Mouse (Mus musculus): ENCODE data around the gene Aldh1l1. TPM values are rescaled to one million over a fixed set of nuclear protein-coding genes. Genes with fewer than 3 reads are reported as not detected.
A peak's percentile ranks its signal among the peaks of the same experiment; 100 is the strongest.

Aldh1l1 gene
- polyA plus RNA-seq, 1 experiment = 5.8 TPM

- no peaks in the 10 kb centered on the region for H3K36me3 ChIP-seq (ENCODE audit: control insufficient read depth, insufficient read depth, low read length, poor library complexity, severe bottlenecking)
- no peaks in the 10 kb centered on the region for H3K4me1 ChIP-seq (ENCODE audit: control insufficient read depth, insufficient read depth, low read length)
- H3K9ac ChIP-seq (ENCODE audit: low read depth, poor library complexity, severe bottlenecking) = no peak overlapping the region
- H3K4me3 ChIP-seq (ENCODE audit: low read depth, low read length) = no peak overlapping the region
- H3K9me3 ChIP-seq (replicated peaks; ENCODE audit: control insufficient read depth, insufficient read depth, low read length, poor library complexity, severe bottlenecking) = no peaks in the 10 kb centered on the region
- no peaks in the 10 kb centered on the region for H3K27me3 ChIP-seq (ENCODE audit: control insufficient read depth, insufficient read depth, low read length, poor library complexity, severe bottlenecking)
- no peak for TF ChIP-seq POLR2A (IDR thresholded peaks at IDR 0.05; ENCODE audit: insufficient read depth, low read length)
- no peak for TF ChIP-seq EP300 (IDR thresholded peaks at IDR 0.05; ENCODE audit: insufficient read depth, low read depth, low read length)
- TF ChIP-seq CTCF (IDR thresholded peaks at IDR 0.05; ENCODE audit: low read depth, low read length) = no peak
- no peak overlapping the region for H3K27ac ChIP-seq (ENCODE audit: insufficient read depth, low read length)
Measured at GRCm38 (mm10) chr6:90560390-90561058, 74.3 kb downstream of the Aldh1l1 start.

GRCm38 (mm10) chr6:90561234-90561781 lies 75.1 kb downstream of the Aldh1l1 start:
- H3K27me3 ChIP-seq (ENCODE audit: control insufficient read depth, insufficient read depth, low read length, poor library complexity, severe bottlenecking) = no peaks in the 10 kb centered on the region
- no peak overlapping the region for H3K9ac ChIP-seq (ENCODE audit: low read depth, poor library complexity, severe bottlenecking)
- H3K9me3 ChIP-seq (replicated peaks; ENCODE audit: control insufficient read depth, insufficient read depth, low read length, poor library complexity, severe bottlenecking) = no peaks in the 10 kb centered on the region
- no peaks in the 10 kb centered on the region for H3K4me1 ChIP-seq (ENCODE audit: control insufficient read depth, insufficient read depth, low read length)
- no peak overlapping the region for H3K4me3 ChIP-seq (ENCODE audit: low read depth, low read length)
- H3K27ac ChIP-seq (ENCODE audit: insufficient read depth, low read length) = no peak overlapping the region
- no peaks in the 10 kb centered on the region for H3K36me3 ChIP-seq (ENCODE audit: control insufficient read depth, insufficient read depth, low read length, poor library complexity, severe bottlenecking)
- TF ChIP-seq POLR2A (IDR thresholded peaks at IDR 0.05; ENCODE audit: insufficient read depth, low read length) (no peak), CTCF (IDR thresholded peaks at IDR 0.05; ENCODE audit: low read depth, low read length) (peak; percentile 34), EP300 (IDR thresholded peaks at IDR 0.05; ENCODE audit: insufficient read depth, low read depth, low read length) (peak; percentile 90)

GRCm38 (mm10) chr6:90564240-90564639 lies 78.0 kb downstream of the Aldh1l1 start:
- Histone ChIP-seq H3K36me3 (ENCODE audit: control insufficient read depth, insufficient read depth, low read length, poor library complexity, severe bottlenecking) (no peaks in the 10 kb centered on the region), H3K9me3 (replicated peaks; ENCODE audit: control insufficient read depth, insufficient read depth, low read length, poor library complexity, severe bottlenecking) (no peaks in the 10 kb centered on the region), H3K4me3 (ENCODE audit: low read depth, low read length) (no peak overlapping the region), H3K27ac (ENCODE audit: insufficient read depth, low read length) (no peak overlapping the region), H3K9ac (ENCODE audit: low read depth, poor library complexity, severe bottlenecking) (no peak overlapping the region), H3K27me3 (ENCODE audit: control insufficient read depth, insufficient read depth, low read length, poor library complexity, severe bottlenecking) (no peaks in the 10 kb centered on the region), H3K4me1 (ENCODE audit: control insufficient read depth, insufficient read depth, low read length) (no peaks in the 10 kb centered on the region)
- TF ChIP-seq EP300 (IDR thresholded peaks at IDR 0.05; ENCODE audit: insufficient read depth, low read depth, low read length) (no peak), CTCF (IDR thresholded peaks at IDR 0.05; ENCODE audit: low read depth, low read length) (no peak), POLR2A (IDR thresholded peaks at IDR 0.05; ENCODE audit: insufficient read depth, low read length) (no peak)

- Histone ChIP-seq H3K9ac (ENCODE audit: low read depth, poor library complexity, severe bottlenecking) (no peak overlapping the region), H3K27me3 (ENCODE audit: control insufficient read depth, insufficient read depth, low read length, poor library complexity, severe bottlenecking) (no peaks in the 10 kb centered on the region), H3K4me1 (ENCODE audit: control insufficient read depth, insufficient read depth, low read length) (no peaks in the 10 kb centered on the region), H3K9me3 (replicated peaks; ENCODE audit: control insufficient read depth, insufficient read depth, low read length, poor library complexity, severe bottlenecking) (no peaks in the 10 kb centered on the region), H3K36me3 (ENCODE audit: control insufficient read depth, insufficient read depth, low read length, poor library complexity, severe bottlenecking) (no peaks in the 10 kb centered on the region), H3K4me3 (ENCODE audit: low read depth, low read length) (no peak overlapping the region), H3K27ac (ENCODE audit: insufficient read depth, low read length) (no peak overlapping the region)
- TF ChIP-seq CTCF (IDR thresholded peaks at IDR 0.05; ENCODE audit: low read depth, low read length) (no peak), EP300 (IDR thresholded peaks at IDR 0.05; ENCODE audit: insufficient read depth, low read depth, low read length) (no peak), POLR2A (IDR thresholded peaks at IDR 0.05; ENCODE audit: insufficient read depth, low read length) (no peak)
Measured at GRCm38 (mm10) chr6:90565357-90566215, 79.4 kb downstream of the Aldh1l1 start.

GRCm38 (mm10) chr6:90567486-90567885 lies 81.3 kb downstream of the Aldh1l1 start:
- no peak overlapping the region for H3K27ac ChIP-seq (ENCODE audit: insufficient read depth, low read length)
- no peak overlapping the region for H3K4me3 ChIP-seq (ENCODE audit: low read depth, low read length)
- no peaks in the 10 kb centered on the region for H3K36me3 ChIP-seq (ENCODE audit: control insufficient read depth, insufficient read depth, low read length, poor library complexity, severe bottlenecking)
- no peak overlapping the region for H3K9ac ChIP-seq (ENCODE audit: low read depth, poor library complexity, severe bottlenecking)
- no peaks in the 10 kb centered on the region for H3K4me1 ChIP-seq (ENCODE audit: control insufficient read depth, insufficient read depth, low read length)
- no peaks in the 10 kb centered on the region for H3K27me3 ChIP-seq (ENCODE audit: control insufficient read depth, insufficient read depth, low read length, poor library complexity, severe bottlenecking)
- H3K9me3 ChIP-seq (replicated peaks; ENCODE audit: control insufficient read depth, insufficient read depth, low read length, poor library complexity, severe bottlenecking) = no peaks in the 10 kb centered on the region
- TF ChIP-seq EP300 (IDR thresholded peaks at IDR 0.05; ENCODE audit: insufficient read depth, low read depth, low read length) (no peak), POLR2A (IDR thresholded peaks at IDR 0.05; ENCODE audit: insufficient read depth, low read length) (no peak), CTCF (IDR thresholded peaks at IDR 0.05; ENCODE audit: low read depth, low read length) (no peak)
